Mouse (Mus musculus) olfactory bulb, adult 2 months (tissue): ENCODE data around the gene Nup35.

Source experiments
- CTCF ChIP-seq: fragments of 200-500 bp; IDR thresholded peaks from 2 replicates; pipeline ENCODE4 v1.5.1; 2012; ENCODE audit warnings: low read depth, mild to moderate bottlenecking, low read length, moderate library complexity; ENCODE audit not compliant: insufficient read depth
- POLR2A ChIP-seq: fragments of 200-500 bp; IDR thresholded peaks from 2 replicates; pipeline ENCODE4 v1.6.1; 2012; ENCODE audit warnings: mild to moderate bottlenecking, low read depth, low read length, moderate library complexity; ENCODE audit not compliant: insufficient read depth

DNA sequence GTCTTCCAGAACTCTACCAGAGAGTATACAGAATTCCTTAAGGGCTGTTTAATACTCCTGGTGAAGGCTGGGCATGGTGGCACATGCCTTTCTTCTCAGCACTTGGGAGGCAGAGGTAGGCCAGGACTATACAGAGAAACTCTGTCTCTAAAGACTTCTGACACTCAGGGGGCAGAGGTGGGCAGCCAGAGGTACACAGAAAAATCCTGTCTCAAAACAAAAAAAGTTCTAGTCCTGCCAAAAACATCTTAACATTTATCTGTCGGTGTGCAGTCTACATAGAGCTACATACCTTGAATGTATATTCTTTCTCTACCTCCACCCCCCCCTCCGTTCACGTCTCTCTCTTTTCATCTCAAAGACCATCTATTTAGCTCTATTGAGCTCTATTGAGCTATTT lies 34.7 kb upstream of the Nup35 start:
- TF ChIP-seq POLR2A (no peak), CTCF (no peak)
